20 mouse cellular contexts compared by ENCODE assay signal in the genomic region with DNA sequence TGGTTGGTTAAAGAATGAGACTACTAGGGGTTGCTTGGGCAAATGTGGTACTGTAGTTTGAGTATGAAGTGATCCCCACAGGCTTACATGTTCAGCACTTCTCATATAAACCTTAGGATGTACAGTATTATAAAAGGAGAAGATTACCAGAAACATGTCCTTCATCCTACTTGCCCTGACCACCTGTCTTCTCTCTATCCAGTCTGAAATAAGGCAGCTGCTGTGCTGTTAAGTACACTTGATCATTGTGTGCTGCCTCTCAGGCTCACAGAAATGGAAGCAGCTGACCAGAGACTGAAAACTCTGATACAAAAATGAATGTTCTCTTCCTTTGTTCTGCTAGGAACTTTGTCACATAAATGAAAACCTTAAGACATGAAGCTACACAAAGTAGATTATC.
"Had no signal": no experiment of that assay in that cellular context is flagged by ENCODE, and none has a peak within 500 bp of the region (broad histone marks: within the 10 kb centered on the region; RNA-seq: fewer than 3 reads in every experiment).

No protein-coding gene starts in this region.

- H3K27me3 ChIP-seq: limb, embryonic 12.5 days; limb, embryonic 13.5 days; limb, embryonic 15.5 days; liver, embryonic 12.5 days; liver, embryonic 13.5 days; liver, embryonic 15.5 days; lung, embryonic 15.5 days; megakaryocyte, embryonic 14.5 days; midbrain, embryonic 12.5 days; midbrain, embryonic 13.5 days; midbrain, embryonic 15.5 days; neural tube, embryonic 12.5 days had no signal

- H3K4me3 ChIP-seq: limb, embryonic 10.5 days; limb, embryonic 12.5 days; limb, embryonic 13.5 days; limb, embryonic 15.5 days; liver, embryonic 12.5 days; liver, embryonic 13.5 days; liver, embryonic 15.5 days; lung, embryonic 15.5 days; megakaryocyte, embryonic 14.5 days; midbrain, embryonic 10.5 days; midbrain, embryonic 12.5 days; midbrain, embryonic 13.5 days; midbrain, embryonic 15.5 days; neural tube, embryonic 12.5 days had no signal

- H3K4me2 ChIP-seq: limb, embryonic 12.5 days; limb, embryonic 13.5 days; limb, embryonic 15.5 days; liver, embryonic 11.5 days; liver, embryonic 12.5 days; liver, embryonic 13.5 days; liver, embryonic 15.5 days; lung, embryonic 14.5 days; lung, embryonic 15.5 days; midbrain, embryonic 11.5 days; midbrain, embryonic 12.5 days; midbrain, embryonic 13.5 days; midbrain, embryonic 15.5 days; neural tube, embryonic 12.5 days had no signal

- H3K36me3 ChIP-seq: limb, embryonic 10.5 days; limb, embryonic 12.5 days; limb, embryonic 13.5 days; limb, embryonic 15.5 days; liver, embryonic 13.5 days; liver, embryonic 15.5 days; lung, embryonic 15.5 days; midbrain, embryonic 10.5 days; midbrain, embryonic 12.5 days; midbrain, embryonic 13.5 days; midbrain, embryonic 15.5 days; neural tube, embryonic 12.5 days had no signal

- ATAC-seq: liver, embryonic 12.5 days; liver, postnatal 0 days; lung, postnatal 0 days; midbrain, embryonic 13.5 days; midbrain, embryonic 15.5 days; midbrain, embryonic 16.5 days had no signal
